Mouse (Mus musculus) hindlimb bud, embryonic 11.5 days (tissue): ENCODE measurements at regions not wholly inside any gene's neighbourhood (a gene's known extent, or its start where the extent isn't known, plus 50 kb on each side); places are given as distances from the start of the nearest gene placed in this dataset.

ENCODE experiments used
- DNase-seq: peaks from one replicate; pipeline ENCODE4 v3.0.0-alpha.2; 2012; ENCODE audit warnings: low read depth, low spot score; ENCODE audit errors: extremely low spot score

DNA sequence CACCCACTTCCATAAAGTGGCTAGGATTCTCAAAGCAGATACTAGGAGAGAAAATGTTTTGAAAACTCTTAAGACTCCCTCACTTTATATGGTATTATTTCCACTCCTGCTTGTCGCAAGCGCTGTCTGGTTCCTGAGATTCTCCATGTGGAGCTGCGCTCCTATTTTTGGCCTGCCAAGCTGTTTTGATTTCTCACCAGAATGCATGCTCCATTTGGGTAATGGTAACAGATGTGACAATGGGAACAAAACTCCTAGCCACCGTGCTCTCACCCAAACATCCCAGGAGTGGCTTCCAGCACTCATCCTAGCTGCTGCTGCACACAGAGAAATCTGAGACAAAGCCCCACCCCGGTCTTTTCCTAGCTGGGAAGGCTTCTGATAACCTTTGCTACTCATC, 749.6 kb downstream of the Ntrk3 start:
- DNase-seq = no peak

DNA sequence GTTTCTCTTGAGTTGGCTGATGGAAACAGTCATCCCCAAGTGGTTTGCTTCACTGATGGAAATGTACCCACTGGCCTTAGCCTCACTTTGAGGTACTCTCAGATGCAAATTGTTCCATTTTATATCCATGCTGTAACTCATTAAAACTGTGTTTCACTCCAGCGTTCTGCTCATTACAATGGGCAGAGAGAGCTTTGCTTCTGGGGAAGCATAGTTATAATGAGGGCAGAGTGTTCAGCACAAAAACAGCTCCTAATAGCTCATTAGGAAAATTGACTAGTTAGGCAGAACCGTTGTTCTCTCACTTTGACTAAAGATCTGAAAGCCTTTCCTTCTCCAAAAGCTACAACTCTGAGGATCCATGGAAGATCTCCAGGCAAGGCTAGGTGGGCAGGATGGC, 771.2 kb downstream of the Ntrk3 start:
- no peak for DNase-seq

DNA sequence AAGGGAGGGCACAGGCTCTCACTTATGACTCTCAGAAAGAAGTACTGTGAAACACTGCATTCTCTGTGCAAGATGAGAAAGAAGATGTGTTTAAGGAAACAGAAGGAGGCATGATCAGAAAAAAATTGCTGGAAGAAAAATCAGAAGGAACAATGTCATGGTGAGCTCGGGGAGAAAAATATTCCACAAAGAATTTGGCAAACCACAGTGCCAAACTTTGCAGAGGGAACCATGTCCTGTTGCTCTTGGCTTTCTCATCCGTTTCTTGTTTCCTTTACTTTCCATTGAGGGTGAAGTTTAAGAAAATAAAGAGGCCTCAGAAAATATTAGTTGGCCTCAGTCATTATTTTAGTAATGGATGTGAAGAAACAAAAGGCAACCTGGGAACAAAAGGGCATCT, 804.4 kb downstream of the Ntrk3 start:
- no peak for DNase-seq

DNA sequence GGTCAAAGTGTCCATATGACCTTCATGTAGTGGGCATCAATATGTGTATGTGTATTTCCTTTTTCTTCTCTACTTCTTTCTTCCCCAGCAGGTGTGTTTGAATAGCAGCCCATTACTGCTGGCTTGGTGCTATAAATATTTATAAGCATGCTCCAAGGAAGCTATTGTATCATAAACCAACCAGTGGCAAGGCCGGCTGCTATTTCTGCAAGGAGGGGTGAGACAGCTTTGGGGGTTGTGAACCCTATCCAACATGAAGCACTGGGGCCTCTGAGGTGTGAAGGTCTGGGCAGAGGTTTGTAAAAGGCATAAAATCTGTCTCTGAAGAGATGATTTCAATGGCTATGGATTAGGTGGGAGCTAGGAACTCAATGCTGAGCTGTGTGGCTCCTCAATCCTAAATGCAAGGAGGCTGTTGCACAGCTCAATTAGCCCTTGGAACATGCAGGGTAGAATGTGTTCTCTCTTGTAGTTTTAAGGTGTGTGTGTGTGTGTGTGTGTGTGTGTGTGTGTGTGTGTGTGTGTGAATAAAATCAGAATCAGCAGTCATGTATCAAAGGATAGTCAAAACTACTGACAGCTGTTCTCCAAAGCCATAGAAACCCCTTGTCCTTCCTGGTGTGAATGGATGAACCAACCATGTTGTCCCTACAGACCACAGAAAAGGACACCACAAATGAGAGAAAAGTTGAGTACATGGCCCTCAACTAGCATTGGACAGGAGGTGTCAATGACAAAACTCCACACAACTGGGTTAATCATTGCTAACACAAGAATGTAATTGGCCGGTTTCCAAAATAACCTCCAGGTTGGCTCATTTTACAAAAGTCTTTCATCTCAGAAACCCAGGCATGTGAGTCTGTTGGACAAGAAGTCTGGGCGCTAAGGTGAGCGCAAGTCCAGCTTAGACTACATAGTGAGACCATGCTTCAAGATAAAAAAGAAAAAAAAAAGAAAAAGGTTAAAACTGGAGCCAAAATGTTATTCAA, 809.0 kb downstream of the Ntrk3 start:
- no peak for DNase-seq

DNA sequence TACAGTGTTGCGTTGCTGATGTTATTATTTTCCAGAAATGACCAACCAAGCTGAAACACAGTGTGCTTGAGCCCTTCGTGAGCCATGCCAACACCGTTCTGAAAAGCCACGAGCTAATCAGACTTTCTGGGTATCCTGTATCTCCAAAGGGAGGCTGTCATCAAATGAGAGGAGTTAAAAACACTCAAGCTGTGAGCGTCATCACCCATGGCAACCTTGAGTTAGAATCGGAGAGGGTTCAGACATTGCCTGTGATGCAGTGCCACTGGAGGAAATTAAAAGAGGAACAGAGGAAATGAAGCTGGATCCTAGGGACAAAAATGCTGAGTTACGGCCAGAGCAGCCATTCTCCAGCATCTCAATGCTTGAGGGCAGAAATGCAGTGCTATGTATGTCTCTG, 838.6 kb downstream of the Ntrk3 start:
- no peak for DNase-seq

DNA sequence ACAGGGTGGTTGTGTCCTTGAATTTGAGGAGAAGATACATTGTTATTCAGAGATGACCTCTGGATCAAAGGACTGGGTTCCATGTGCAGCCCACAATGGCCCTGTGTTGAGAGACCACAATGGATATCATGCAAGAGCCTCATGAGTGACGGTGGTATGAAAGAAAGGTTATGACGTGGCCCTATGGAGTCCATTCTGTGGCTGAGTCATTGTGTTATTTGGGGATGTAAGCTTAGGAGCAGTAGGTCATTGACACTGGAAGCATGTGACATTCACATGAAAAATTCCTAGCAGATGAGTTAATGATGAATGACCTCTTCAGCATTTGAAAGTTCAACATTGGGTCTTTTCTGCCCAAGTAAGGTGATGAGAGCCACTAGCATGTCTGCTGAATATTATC, 849.3 kb downstream of the Ntrk3 start:
- DNase-seq = no peak

DNA sequence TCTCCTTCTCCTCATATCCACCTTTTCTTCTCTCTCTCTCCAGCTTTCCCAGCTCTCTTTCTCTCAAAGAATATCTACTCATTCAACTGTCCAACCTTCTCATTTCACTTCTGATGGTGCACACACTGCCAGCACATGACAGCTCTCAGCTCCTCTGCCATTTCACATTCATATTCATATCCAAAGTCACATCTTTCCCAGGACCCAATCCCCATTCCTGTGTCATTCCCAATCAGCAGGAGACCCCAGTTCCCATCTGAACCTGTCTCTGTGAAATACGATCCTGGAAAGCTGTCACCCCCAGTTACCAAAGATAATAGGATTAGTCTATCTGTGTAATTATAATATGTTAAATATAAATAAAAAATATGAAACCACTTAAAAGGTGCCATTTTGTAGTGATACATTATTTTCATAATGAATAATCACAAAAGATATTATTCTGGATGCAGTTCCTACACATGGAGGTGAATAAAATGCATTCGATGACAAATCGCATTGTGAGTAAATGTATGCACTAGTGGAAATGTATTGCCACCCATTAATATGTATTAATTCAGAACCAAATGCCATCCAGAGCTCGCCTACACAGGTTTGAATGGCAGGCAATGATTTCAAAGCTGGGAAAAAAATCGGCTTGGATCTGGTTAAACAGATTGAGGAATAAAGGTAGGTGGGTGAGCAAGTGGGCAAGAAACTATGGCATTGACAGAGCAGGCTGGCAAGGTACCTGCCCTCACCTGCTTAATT, 855.0 kb downstream of the Ntrk3 start:
- DNase-seq = no peak

DNA sequence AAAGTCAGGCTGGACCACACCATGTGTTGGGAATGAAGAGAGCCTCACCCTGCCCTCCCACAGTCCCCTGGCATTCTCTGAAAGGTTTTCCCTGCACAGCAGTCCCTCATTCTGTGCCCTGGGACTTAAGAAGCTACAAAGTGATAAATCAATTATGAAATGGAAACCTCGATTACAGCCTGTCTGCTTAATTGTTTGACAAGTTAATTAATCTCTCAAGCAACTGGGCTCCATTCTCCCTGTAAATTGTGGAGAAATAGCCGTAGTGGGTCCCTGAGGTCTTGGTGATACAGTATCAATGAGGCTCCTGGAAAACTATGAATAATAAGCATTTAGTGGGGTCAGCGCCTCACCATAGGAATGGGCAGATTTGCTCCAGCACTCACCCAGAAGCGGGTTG, 870.3 kb downstream of the Ntrk3 start:
- no peak for DNase-seq

DNA sequence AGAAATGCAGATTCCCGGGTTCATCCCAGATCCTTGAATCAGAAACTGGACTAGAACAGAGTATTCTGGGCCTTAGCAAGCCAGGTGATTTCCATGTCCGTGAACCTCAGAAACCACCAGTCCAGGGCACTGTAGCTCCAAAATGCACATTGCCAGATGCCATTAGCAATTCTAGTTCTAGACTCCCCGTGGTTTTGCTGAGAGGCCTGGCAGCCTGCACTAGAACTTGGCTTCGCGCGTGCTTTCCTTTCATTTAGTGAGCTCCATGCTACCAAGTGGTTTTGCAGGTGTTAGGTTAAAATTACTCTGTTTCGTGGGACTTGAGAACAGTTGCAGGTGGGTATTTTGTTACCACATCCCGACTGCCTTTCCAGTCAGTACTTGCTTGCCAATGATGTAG, 876.0 kb downstream of the Ntrk3 start:
- no peak for DNase-seq

DNA sequence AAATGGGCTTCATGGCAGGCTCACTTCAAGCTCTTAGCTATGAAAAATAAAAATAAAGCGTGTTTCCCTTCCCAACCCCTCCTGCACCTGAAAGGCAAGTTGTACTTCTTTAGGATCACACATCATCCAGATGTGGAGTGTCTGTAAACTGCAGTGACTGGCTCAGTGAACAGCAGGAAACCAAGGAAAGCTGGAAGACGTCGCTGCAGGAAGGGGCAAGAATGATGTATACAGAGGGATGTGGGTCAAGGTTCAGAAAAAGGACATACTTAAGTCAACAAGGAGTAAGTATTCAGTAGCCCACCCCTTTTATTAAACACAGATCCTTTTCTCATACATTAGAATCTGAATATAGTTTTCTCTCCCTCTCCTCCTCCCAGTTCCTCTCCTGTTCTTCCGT, 879.4 kb downstream of the Ntrk3 start:
- no peak for DNase-seq

DNA sequence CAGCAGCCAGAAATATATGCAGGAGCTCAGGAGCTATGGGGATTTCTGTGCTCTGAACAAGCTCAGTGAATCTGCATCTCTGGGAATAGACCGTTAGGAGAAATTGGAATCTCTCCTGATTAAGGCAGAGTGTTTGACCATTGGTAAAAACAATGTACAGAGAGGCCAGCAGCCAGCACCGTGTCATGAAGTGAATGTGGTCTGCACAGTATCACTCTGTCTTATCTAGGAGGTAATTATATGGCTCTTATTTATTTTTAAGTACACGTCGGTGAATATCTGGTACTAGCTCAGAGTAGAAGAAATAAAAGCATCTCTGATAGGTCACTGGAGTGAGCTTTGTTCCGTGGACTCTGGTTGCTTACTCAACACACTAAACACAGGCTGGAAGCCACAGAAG, 879.8 kb downstream of the Ntrk3 start:
- no peak for DNase-seq

DNA sequence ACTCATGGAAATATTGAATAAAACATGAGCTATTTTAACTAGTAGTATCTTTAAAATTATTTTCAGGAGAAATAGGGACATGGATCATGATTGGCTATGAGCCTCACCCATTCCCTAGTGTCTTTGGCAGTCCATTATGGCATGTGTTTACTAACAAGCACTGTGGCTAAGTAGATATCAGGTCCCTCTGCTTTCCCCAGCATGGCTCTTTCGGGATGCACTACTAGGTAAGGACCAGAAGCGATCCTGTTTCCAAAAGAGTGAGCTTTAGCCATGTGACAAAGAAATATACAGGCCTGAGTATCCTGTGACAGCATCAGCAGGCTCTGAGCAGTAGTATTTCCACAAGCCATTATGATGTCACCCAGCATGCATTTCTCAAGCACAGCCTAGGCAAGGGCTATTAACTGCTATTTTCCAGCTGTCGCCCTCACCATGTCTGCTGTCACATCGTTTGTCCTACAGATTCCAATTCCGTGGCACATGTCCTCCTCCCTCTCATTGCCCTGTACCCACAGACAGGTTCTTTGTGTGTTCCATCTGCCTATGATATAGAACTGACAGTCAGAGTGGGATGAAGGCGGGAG, 882.1 kb downstream of the Ntrk3 start:
- no peak for DNase-seq

DNA sequence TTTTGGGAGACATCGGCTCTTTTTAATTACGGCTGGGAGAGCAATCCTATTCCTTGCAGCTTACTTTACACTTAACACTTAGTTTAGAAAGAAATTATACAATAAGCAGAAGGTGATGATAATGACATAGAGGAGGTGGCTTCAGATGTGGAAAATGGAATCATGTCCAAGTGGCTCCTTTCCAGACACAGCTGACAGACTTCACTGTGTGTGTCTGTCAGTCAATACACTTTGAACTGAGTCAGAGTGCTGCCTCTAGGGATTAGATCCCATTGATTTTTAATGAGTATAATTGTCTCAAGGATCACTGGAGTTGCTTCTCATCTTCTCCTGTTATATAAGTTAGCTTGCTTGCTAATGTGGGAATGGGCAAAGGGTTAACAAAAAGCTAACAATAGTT, 882.7 kb downstream of the Ntrk3 start:
- DNase-seq = no peak

DNA sequence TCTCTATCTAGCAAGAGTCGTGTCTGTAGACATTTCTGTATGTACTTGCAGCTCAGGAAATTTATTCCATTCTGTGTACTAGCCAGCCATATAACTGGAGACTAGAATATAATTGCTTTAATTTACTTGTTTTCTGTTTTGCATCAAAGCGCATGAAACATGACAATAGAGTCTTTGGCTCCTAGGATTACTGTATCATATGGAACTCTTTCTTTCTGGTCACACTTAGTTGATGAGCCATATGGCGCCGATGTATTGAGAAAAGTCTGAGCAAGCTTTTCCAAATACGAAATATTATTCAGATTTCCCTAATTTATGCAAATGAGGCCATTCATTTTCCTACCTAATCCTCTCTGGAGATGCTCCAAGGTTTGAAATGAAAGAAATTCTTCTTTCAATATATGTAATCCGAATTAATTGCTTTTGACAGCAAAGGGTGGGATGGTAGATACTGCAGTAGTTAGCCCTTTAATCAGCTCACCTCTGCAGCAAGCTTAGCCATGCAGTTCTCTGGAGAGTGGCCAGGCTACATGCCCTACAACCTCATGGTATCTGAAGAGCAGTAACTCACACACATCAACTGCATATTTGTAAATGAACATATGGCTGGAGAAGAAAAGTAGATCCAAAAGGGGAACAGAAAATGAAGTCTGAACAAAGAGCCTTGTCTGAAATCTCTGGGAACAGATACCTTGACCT, 913.4 kb downstream of the Ntrk3 start:
- no peak for DNase-seq

DNA sequence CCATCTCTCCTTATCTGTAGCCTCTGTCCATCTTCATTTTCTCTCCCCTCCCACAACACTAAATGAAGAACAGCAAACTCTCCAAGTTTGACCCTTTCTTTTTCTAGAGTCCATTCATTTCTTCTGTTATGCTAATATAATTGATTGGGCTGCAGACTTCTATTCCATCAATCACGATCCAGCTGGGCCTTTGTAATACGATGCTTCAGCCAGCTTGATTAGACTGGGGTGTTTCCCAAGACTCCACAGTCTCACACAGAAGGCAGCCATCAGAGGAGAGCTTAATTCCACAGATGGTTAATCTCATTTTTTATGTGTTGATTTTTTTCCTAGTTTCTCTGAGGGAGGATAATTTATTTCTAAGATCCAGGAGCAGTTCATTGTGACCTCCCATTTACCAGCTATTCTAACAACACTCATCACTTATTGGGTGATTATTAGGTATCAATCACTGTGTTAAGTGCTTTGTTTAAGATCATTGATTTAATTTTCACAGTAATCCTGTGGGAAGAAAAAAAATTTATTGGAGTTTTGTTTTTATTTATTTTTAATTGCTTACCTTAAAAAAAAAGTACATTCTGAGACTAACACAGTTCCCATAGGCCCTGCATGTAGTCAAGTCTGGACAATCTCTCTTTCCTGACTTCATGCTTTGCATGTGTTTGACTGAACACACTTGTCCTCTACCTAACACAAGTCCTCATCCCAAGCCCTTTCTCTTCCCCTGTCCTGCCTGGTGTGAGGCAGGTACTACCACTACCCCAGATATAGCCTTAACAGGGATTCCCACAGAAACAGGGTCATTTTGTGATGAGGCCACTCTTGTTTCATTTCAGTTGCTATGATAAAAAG, 925.5 kb downstream of the Ntrk3 start:
- DNase-seq = no peak

DNA sequence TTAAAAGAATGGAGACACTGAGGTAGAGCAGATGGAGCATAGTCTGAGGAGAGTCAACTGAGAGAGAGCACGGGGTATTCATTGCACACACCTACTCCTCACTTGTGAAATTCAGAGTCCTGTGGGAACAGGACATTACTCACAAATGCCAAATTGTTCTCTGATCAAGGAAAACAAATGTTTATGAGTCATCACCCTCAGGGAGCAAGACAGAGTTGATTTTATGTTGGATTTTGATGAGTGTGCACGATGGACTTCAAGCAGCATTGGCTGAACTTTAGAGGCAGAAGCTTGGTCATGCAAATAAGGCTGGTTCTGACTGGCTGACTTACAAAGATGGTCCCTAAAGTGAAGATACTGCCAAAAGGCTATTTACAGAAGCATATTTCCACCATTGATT, 951.0 kb downstream of the Ntrk3 start:
- DNase-seq = no peak

DNA sequence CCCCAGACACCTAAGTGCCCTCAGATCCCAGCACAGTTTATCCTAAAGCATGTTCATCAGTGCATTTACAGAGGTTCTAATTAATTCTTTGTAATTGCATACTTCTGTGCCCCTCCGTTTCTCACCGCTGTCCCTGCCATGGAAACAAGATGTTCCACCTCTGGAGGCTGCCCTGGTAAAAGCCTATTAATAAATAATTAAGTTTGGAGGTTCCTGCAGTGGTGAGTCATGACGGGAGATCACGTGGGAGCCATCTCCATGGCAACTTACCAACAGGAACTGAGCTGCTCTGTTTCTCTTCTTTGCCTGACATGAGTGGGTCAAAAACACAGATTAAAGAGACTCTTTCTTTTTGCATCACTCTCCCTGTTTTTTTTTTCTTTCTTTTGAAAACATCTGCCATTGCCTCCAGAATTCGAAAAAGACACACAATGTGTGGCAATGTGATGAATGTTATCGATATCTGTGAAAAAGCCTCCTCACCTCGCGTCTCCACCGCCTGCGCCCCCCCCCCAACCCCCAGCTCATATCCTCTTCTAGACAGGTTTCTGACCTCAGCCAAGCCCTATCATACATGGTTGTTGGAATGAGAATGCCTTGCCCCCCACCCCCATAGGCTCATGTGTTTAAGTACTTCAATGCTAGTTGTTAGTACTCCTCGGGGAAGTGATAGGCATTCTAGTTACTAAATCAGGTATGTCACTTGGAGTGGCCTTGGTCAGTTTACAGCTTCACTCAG, 965.9 kb downstream of the Ntrk3 start:
- DNase-seq = no peak

DNA sequence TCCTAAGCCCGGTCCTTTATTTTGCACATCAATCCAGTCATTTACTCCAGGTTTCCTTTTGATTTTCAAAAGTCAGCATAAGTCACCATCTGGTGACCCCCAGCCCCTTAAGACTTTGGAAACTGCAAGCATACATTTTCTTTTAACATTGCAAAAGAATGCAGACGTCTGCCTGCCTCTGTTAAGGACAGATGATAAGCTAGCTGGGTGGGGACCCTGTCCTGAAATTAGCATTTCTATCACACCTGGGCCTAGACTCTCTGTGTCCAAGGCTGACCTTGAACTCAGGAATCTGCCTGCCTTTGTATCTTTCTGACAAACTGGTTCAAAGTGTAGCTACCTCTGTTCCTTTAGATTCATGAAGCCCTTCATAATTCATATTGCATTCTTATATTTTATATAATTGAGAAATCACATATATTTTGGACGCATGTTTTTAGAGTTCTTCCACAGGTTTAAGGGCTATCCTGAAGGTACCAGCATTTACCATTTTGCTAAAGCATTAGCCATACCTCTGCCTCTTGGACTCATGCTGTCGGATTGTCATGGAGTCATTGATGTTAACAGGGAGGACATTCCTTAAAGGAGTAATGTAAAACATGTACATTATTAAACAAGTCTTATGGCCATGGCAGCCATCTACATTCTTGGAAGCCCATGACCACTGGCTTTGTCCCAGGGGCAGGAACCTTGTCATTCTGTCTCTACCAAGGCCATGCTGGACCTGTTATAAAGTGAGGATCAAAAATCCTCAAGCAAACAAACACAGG, 998.6 kb downstream of the Ntrk3 start:
- no peak for DNase-seq
